Mouse (Mus musculus) liver, embryonic 11.5 days (tissue): ENCODE data around the gene Actrt1. TPM values are rescaled to one million over a fixed set of nuclear protein-coding genes. Genes with fewer than 3 reads are reported as not detected.

Source experiments
- ATAC-seq: fragments of 200-750 bp; cut with Nextera tagmentation; replicated peaks from 2 replicates; pipeline ENCODE4 v1.8.0; 2017; ENCODE audit warnings: moderate number of reproducible peaks, mild to moderate bottlenecking, moderate TSS enrichment, moderate library complexity; ENCODE audit not compliant: low FRiP score
- DNase-seq: peaks from one replicate; pipeline ENCODE4 v3.0.0-alpha.2; 2017; ENCODE audit warnings: low spot score
- H3K27ac ChIP-seq: fragments of 300-500 bp; sonication (generic); 2 replicates; pipeline ENCODE4 v1.5.1; 2014; ENCODE audit warnings: mild to moderate bottlenecking, low read depth, low read length, control low read depth
- H3K27me3 ChIP-seq: fragments of 300-500 bp; sonication (generic); replicated peaks from 2 replicates; pipeline ENCODE4 v1.6.1; 2014; ENCODE audit warnings: low read length, mixed read lengths; ENCODE audit not compliant: control insufficient read depth, insufficient read depth
- H3K36me3 ChIP-seq: fragments of 300-500 bp; sonication (generic); 2 replicates; pipeline ENCODE4 v1.6.1; 2014; ENCODE audit warnings: mild to moderate bottlenecking, low read length, moderate library complexity, mixed read lengths; ENCODE audit not compliant: control insufficient read depth, insufficient read depth
- H3K4me1 ChIP-seq: fragments of 300-500 bp; sonication (generic); replicated peaks from 2 replicates; pipeline ENCODE4 v1.6.1; 2014; ENCODE audit warnings: low read length, mixed read lengths; ENCODE audit not compliant: control insufficient read depth, insufficient read depth
- H3K4me2 ChIP-seq: fragments of 300-500 bp; sonication (generic); 2 replicates; pipeline ENCODE4 v1.6.1; 2014; ENCODE audit warnings: mild to moderate bottlenecking, control low read depth, moderate library complexity
- H3K4me3 ChIP-seq: fragments of 300-500 bp; sonication (generic); 2 replicates; pipeline ENCODE4 v1.5.1; 2014; ENCODE audit warnings: low read depth, low read length, control low read depth
- H3K9ac ChIP-seq: fragments of 300-500 bp; sonication (generic); 2 replicates; pipeline ENCODE4 v1.6.1; 2014; ENCODE audit warnings: low read depth, low read length, control low read depth
- H3K9me3 ChIP-seq: fragments of 300-500 bp; sonication (generic); 2 replicates; pipeline ENCODE4 v1.6.1; 2016; ENCODE audit warnings: low read length, inconsistent platforms, mixed read lengths; ENCODE audit not compliant: control insufficient read depth
- WGBS: fragments of 180-500 bp; shearing (Covaris S2); extraction: QIAGEN DNeasy Blood & Tissue Kit; methylation state at CpG from one replicate; pipeline ENCODE4 v1.1.7; 2014; 5-methylcytosine and 5-hydroxymethylcytosine counted together
- polyA plus RNA-seq: library from polyadenylated mRNA; unstranded; fragments of >200 nt; fragmentation: Nextera tagmentation; extraction: Ambion mirVana; gene quantifications from 2 replicates; pipeline ENCODE4 v1.2.1, GENCODE M21; 2014

Gene Actrt1
- polyA plus RNA-seq: not detected in 2 replicates

DNA sequence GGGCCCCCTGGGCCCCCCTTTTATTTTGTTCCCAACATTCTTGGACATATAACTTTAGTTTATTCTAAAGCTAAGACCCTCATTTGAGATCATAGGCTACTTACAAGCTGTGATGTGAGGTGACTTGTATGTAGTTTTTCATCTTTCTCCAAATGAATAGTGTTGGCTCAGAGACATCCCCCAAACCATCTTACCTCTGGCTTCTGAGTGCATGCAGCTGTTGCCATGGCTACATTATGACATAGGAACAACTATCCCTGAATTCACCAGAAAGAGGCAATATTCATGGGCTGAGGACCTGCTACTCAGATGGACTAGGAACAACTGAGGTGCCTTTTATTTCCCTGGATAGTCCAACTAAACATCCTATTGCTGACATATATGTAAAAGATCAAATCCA lies at the start of gene Actrt1:
TSS of gene Actrt1 (plus strand) at position 301 of the 400 bp plus-strand sequence.
- H3K9ac ChIP-seq: no peak within 1 kb of the TSS
- H3K27me3 ChIP-seq: no peaks in the 10 kb centered on the region
- no peak within 1 kb of the TSS for H3K4me2 ChIP-seq
- H3K36me3 ChIP-seq: no peaks in the 10 kb centered on the region
- no peak for DNase-seq
- no peaks in the 10 kb centered on the region for H3K4me1 ChIP-seq
- no peak within 1 kb of the TSS for H3K27ac ChIP-seq
- no peaks in the 10 kb centered on the region for H3K9me3 ChIP-seq
- H3K4me3 ChIP-seq: no peak within 1 kb of the TSS
- ATAC-seq: no peak

DNA sequence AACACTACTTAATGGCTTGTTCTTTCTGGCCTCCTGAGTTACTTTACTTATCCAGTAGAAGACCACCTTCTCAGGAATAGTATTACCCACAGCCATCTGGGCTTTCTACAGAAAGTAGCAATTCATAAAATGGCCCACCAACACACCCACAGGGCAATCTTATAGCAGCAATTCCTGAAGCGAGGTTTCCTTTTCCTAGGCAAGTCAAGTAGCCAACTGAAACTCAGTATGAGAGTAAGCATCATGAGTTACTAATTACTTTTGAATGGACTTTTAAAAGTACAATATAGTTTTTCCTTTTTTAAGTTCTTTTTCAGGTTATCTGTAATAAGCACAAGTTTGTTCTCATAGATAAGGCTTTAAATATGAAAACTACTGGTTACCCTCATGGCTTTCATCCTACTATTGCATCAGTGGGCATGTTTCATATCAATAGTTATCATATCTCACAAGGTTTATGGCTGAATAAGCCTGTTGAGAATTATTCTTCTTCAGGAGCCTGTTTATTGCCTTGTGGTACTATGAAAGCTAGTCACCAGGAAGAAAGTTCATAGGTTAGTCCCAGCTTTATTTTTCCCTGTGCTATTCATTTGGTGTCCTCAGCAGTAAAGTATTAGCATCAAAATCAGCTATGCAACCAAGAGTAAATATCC lies 2.8 kb downstream of the Actrt1 start:
- H3K27ac ChIP-seq: no peak overlapping the region
- no peak overlapping the region for H3K9ac ChIP-seq
- whole genome bisulfite sequencing: 75% methylated on average over 1 of the region's 1 CpGs
- ATAC-seq: no peak
- H3K4me3 ChIP-seq: no peak overlapping the region
- no peak for DNase-seq
- H3K4me1 ChIP-seq: no peaks in the 10 kb centered on the region
- no peaks in the 10 kb centered on the region for H3K36me3 ChIP-seq
- no peaks in the 10 kb centered on the region for H3K27me3 ChIP-seq
- no peak overlapping the region for H3K4me2 ChIP-seq
- no peaks in the 10 kb centered on the region for H3K9me3 ChIP-seq
